Mouse (Mus musculus): ENCODE measurements around the gene Galnt17.

The Galnt17 gene

GRCm38 (mm10) chr5:130825797-130826196 is 482.5 kb downstream of the Galnt17 start:
- no peak for DNase-seq (ENCODE audit: low spot score in 2 of 2)

Data from heart, adult 9 months (tissue).